In genomic region chr5:113811824-113812420, GRCm38 (mm10) we compare ENCODE assay signal across 8 mouse cellular contexts. TPM values are rescaled to one million over a fixed set of nuclear protein-coding genes. Genes with fewer than 3 reads are reported as not detected.
DNase-seq lines count a peak whose midpoint lies in the region; ATAC-seq and TF ChIP-seq lines count a peak whose summit lies in the region.
"Not testable (repeated sequence)": the region's sequence is repeated elsewhere in the genome, so short reads cannot be mapped to it uniquely, and the experiment has no call there.

No protein-coding gene starts in this region.

- H3K36me3 ChIP-seq in hindbrain, postnatal 0 days (ENCODE audit: insufficient read depth, low read length); liver, embryonic 14.5 days (replicated peaks; ENCODE audit: control insufficient read depth, insufficient read depth, low read depth); stomach, postnatal 0 days (ENCODE audit: control insufficient read depth, insufficient read depth, low read length): not testable (repeated sequence)

- TF ChIP-seq CTCF in brain, embryonic 14.5 days (IDR thresholded peaks at IDR 0.05; ENCODE audit: borderline replicate concordance, extremely low read depth, insufficient read depth, insufficient read length): peak; percentile 7; the same call in 1 of the 2 replicates
- peak; percentile 43 for TF ChIP-seq CTCF in hindbrain, postnatal 0 days (IDR thresholded peaks at IDR 0.05; ENCODE audit: low read depth)
- TF ChIP-seq CTCF in liver, embryonic 14.5 days (IDR thresholded peaks at IDR 0.05; ENCODE audit: low read depth): peak; percentile 57
- TF ChIP-seq CTCF in stomach, postnatal 0 days (IDR thresholded peaks at IDR 0.05; ENCODE audit: low read depth): peak; percentile 62

- H3K4me2 ChIP-seq in hindbrain, postnatal 0 days (ENCODE audit: low read depth, low read length); liver, embryonic 14.5 days (ENCODE audit: low read depth); stomach, postnatal 0 days (replicated peaks; ENCODE audit: low read depth): not testable (repeated sequence)

- not testable (repeated sequence) for H3K4me1 ChIP-seq in hindbrain, postnatal 0 days (ENCODE audit: insufficient read depth, low read length); liver, embryonic 14.5 days (replicated peaks; ENCODE audit: control insufficient read depth in 2 of 2, insufficient read depth in 2 of 2, low read length in 1 of 2); stomach, postnatal 0 days (replicated peaks; ENCODE audit: control insufficient read depth, insufficient read depth)

- WGBS in hindbrain, postnatal 0 days: 30% methylated on average over 11 of the region's 12 CpGs
- 13% methylated on average over 11 of the region's 12 CpGs for WGBS in liver, embryonic 14.5 days (ENCODE audit: insufficient replicate concordance)
- WGBS in stomach, postnatal 0 days: 21% methylated on average over 11 of the region's 12 CpGs

- H3K27ac ChIP-seq in hindbrain, postnatal 0 days; liver, embryonic 14.5 days; stomach, postnatal 0 days (replicated peaks): not testable (repeated sequence)

- not testable (repeated sequence) for H3K9ac ChIP-seq in hindbrain, postnatal 0 days (replicated peaks; ENCODE audit: low read length); liver, embryonic 14.5 days (replicated peaks); stomach, postnatal 0 days (ENCODE audit: low read length)

- not testable (repeated sequence) for ATAC-seq in hindbrain, postnatal 0 days; liver, embryonic 14.5 days (ENCODE audit: insufficient read depth); stomach, postnatal 0 days (ENCODE audit: low FRiP score, low TSS enrichment)

- not testable (repeated sequence) for H3K4me3 ChIP-seq in hindbrain, postnatal 0 days (ENCODE audit: low read length); liver, embryonic 14.5 days (ENCODE audit: insufficient read depth in 1 of 2, low read depth in 2 of 2, low read length in 2 of 2); stomach, postnatal 0 days (ENCODE audit: low read depth, low read length)

- TF ChIP-seq POLR2A in brain, embryonic 14.5 days (IDR thresholded peaks at IDR 0.05; ENCODE audit: borderline replicate concordance, extremely low read depth, insufficient read depth, insufficient read length, poor library complexity, severe bottlenecking): not testable (repeated sequence)

- TF ChIP-seq EP300 in liver, embryonic 14.5 days (IDR thresholded peaks at IDR 0.05; ENCODE audit: low read depth); stomach, postnatal 0 days (optimal IDR thresholded peaks at IDR 0.05): not testable (repeated sequence)

- H3K9me3 ChIP-seq in hindbrain, postnatal 0 days (ENCODE audit: low read length); liver, embryonic 14.5 days (ENCODE audit: control insufficient read depth, low read length); stomach, postnatal 0 days (ENCODE audit: control insufficient read depth, low read length): not testable (repeated sequence)

- DNase-seq in CD4-positive, CD25-positive, alpha-beta regulatory T cell, adult 2 months (ENCODE audit: low read depth, low spot score): peak; percentile 57
- DNase-seq in brain, embryonic 14.5 days (ENCODE audit: low read depth); hindbrain, postnatal 0 days (ENCODE audit: low spot score); liver, embryonic 14.5 days (ENCODE audit: low read depth in 3 of 3, low spot score in 3 of 3); stomach, postnatal 0 days (ENCODE audit: low spot score): not testable (repeated sequence)
- peak; percentile 27 to 45 for DNase-seq in heart, adult 18-20 months
- peak; percentile 57 for DNase-seq in kidney, postnatal 10 days
- DNase-seq in lung, postnatal 36 days: peak; percentile 52

- H3K27me3 ChIP-seq in hindbrain, postnatal 0 days (ENCODE audit: insufficient read depth, low read length); liver, embryonic 14.5 days (ENCODE audit: control insufficient read depth, insufficient read depth, low read length); stomach, postnatal 0 days (ENCODE audit: control insufficient read depth, insufficient read depth, low read length): not testable (repeated sequence)

RNA-seq across cellular contexts. Expression of gene Tmem119, which starts 11.6 kb away (rescaled TPM):
- polyA plus RNA-seq in brain, embryonic 14.5 days (2012; rRNA removed): 3.6 and 8.1 TPM in 2 replicates
- 1 to 10 TPM; 2.7 to 5.1 TPM for total RNA-seq in heart, adult 18-20 months (2021)
- 5.2 and 9.2 TPM in 2 replicates for total RNA-seq in hindbrain, postnatal 0 days (2014; rRNA removed)
- polyA plus RNA-seq in hindbrain, postnatal 0 days (2015; fragmentation: Nextera tagmentation; extraction: Ambion mirVana): 7.3 and 7.6 TPM in 2 replicates
- polyA plus RNA-seq in liver, embryonic 14.5 days (2012; rRNA removed): 0.94 and 1.1 TPM in 2 replicates
- 1.1 and 1.4 TPM in 2 replicates for polyA plus RNA-seq in liver, embryonic 14.5 days (2014; fragmentation: Nextera tagmentation; extraction: Ambion mirVana)
- 35.3 and 36.6 TPM in 2 replicates for polyA plus RNA-seq in stomach, postnatal 0 days (2015; fragmentation: Nextera tagmentation; extraction: Ambion mirVana)

RNA-seq across cellular contexts. Expression of gene Selplg, which starts 20.5 kb away (rescaled TPM):
- 0.88 and 1.3 TPM in 2 replicates for polyA plus RNA-seq in brain, embryonic 14.5 days (2012; rRNA removed)
- total RNA-seq in heart, adult 18-20 months (2021): 1 to 10 TPM; 4.4 to 7.3 TPM
- 2.8 and 4.1 TPM in 2 replicates for total RNA-seq in hindbrain, postnatal 0 days (2014; rRNA removed)
- 1.8 and 2.2 TPM in 2 replicates for polyA plus RNA-seq in hindbrain, postnatal 0 days (2015; fragmentation: Nextera tagmentation; extraction: Ambion mirVana)
- polyA plus RNA-seq in liver, embryonic 14.5 days (2012; rRNA removed): 8.8 and 10.9 TPM in 2 replicates
- polyA plus RNA-seq in liver, embryonic 14.5 days (2014; fragmentation: Nextera tagmentation; extraction: Ambion mirVana): 11.2 and 12.5 TPM in 2 replicates
- 2.0 and 2.6 TPM in 2 replicates for polyA plus RNA-seq in stomach, postnatal 0 days (2015; fragmentation: Nextera tagmentation; extraction: Ambion mirVana)

RNA-seq across cellular contexts. Expression of gene Iscu, which starts 39.4 kb away (rescaled TPM):
- 71.7 and 92.1 TPM in 2 replicates for polyA plus RNA-seq in brain, embryonic 14.5 days (2012; rRNA removed)
- 100 to 1,000 TPM; 207 to 210 TPM for total RNA-seq in heart, adult 18-20 months (2021)
- 53.5 and 77.9 TPM in 2 replicates for total RNA-seq in hindbrain, postnatal 0 days (2014; rRNA removed)
- polyA plus RNA-seq in hindbrain, postnatal 0 days (2015; fragmentation: Nextera tagmentation; extraction: Ambion mirVana): 111 and 122 TPM in 2 replicates
- 46.2 and 64.9 TPM in 2 replicates for polyA plus RNA-seq in liver, embryonic 14.5 days (2012; rRNA removed)
- 100 and 103 TPM in 2 replicates for polyA plus RNA-seq in liver, embryonic 14.5 days (2014; fragmentation: Nextera tagmentation; extraction: Ambion mirVana)
- 154 and 166 TPM in 2 replicates for polyA plus RNA-seq in stomach, postnatal 0 days (2015; fragmentation: Nextera tagmentation; extraction: Ambion mirVana)

RNA-seq across cellular contexts. Expression of gene Sart3, which starts 39.6 kb away (rescaled TPM):
- polyA plus RNA-seq in brain, embryonic 14.5 days (2012; rRNA removed): 48.2 and 63.5 TPM in 2 replicates
- 10 to 100 TPM in 1 of 2 experiments, 1 to 10 TPM in 1; 9.9 to 11.3 TPM for total RNA-seq in heart, adult 18-20 months (2021)
- 34.7 and 45.6 TPM in 2 replicates for total RNA-seq in hindbrain, postnatal 0 days (2014; rRNA removed)
- polyA plus RNA-seq in hindbrain, postnatal 0 days (2015; fragmentation: Nextera tagmentation; extraction: Ambion mirVana): 24.8 and 26.4 TPM in 2 replicates
- 11.6 and 15.0 TPM in 2 replicates for polyA plus RNA-seq in liver, embryonic 14.5 days (2012; rRNA removed)
- polyA plus RNA-seq in liver, embryonic 14.5 days (2014; fragmentation: Nextera tagmentation; extraction: Ambion mirVana): 12.7 and 15.9 TPM in 2 replicates
- polyA plus RNA-seq in stomach, postnatal 0 days (2015; fragmentation: Nextera tagmentation; extraction: Ambion mirVana): 10.4 and 11.2 TPM in 2 replicates

Comparison
In these comparisons a context has a peak if more than half of its experiments do, and no peak if none do; other contexts are left out.
1. CTCF ChIP-seq: peak in every context shown above with its lines; median percentile 62 in stomach, postnatal 0 days; 57 in liver, embryonic 14.5 days; 43 in hindbrain, postnatal 0 days; 7 in brain, embryonic 14.5 days.